Mouse (Mus musculus): ENCODE data around the gene Gspt1.
"Not testable (repeated sequence)": the region's sequence is repeated elsewhere in the genome, so short reads cannot be mapped to it uniquely, and the experiment has no call there.

DNA sequence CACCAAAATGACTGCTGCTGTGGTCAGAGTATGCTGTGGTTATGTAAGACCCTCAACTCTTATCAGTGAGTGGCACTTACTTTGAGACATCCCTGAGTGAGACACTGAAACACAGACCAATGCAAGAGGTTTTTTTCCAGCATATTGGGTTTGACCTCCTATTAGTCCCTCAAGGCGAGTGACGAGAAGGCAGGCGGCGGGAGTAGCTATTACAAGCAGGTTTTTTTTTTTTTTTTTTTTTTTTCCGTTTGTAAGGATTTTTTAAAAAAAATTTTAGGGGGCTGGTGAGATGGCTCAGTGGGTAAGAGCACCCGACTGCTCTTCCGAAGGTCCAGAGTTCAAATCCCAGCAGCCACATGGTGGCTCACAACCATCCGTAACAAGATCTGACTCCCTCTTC, 34.7 kb upstream of the Gspt1 start:
- not testable (repeated sequence) for TF ChIP-seq CTCF (IDR thresholded peaks at IDR 0.05; ENCODE audit: control insufficient read depth, insufficient read depth, insufficient read length); FOSL1 (IDR thresholded peaks at IDR 0.05; ENCODE audit: insufficient read depth, low read length, poor library complexity, severe bottlenecking); USF1 (IDR thresholded peaks at IDR 0.05; ENCODE audit: low read depth); MYOG (IDR thresholded peaks at IDR 0.05; ENCODE audit: control insufficient read depth, extremely low read depth, insufficient read length); MAX (IDR thresholded peaks at IDR 0.05)

Measured in C2C12 (cell line).